ENCODE assay signal across 12 mouse cellular contexts in genomic region chr3:157208966-157209365, GRCm38 (mm10).
DNase-seq lines count a peak whose midpoint lies in the region; ATAC-seq and TF ChIP-seq lines count a peak whose summit lies in the region.
"Had no signal": no experiment of that assay in that cellular context is flagged by ENCODE, and none has a peak within 500 bp of the region (broad histone marks: within the 10 kb centered on the region; RNA-seq: fewer than 3 reads in every experiment).

No protein-coding gene starts in this region.

- no peaks in the 10 kb centered on the region for H3K9me3 ChIP-seq in neural tube, embryonic 12.5 days
- no peaks in the 10 kb centered on the region for H3K9me3 ChIP-seq in forebrain, postnatal 0 days (ENCODE audit: low read length)
- H3K9me3 ChIP-seq: midbrain, embryonic 12.5 days had no signal

- WGBS in neural tube, embryonic 12.5 days, result 15% methylated on average over 1 of the region's 1 CpGs
- 17% methylated on average over 1 of the region's 1 CpGs for WGBS in forebrain, postnatal 0 days

- no peaks in the 10 kb centered on the region; the same call in 1 of the 2 replicates for H3K27me3 ChIP-seq in neural tube, embryonic 12.5 days (replicated peaks)
- no peaks in the 10 kb centered on the region for H3K27me3 ChIP-seq in forebrain, postnatal 0 days (ENCODE audit: insufficient read depth, low read length)
- H3K27me3 ChIP-seq: midbrain, embryonic 12.5 days had no signal

- peak; percentile 32 to 40 for DNase-seq in heart, adult 9 months (ENCODE audit: low spot score in 2 of 2)
- DNase-seq in heart, postnatal 4 days, result no peak
- DNase-seq in neural tube, embryonic 10.5 days (ENCODE audit: extremely low spot score, low spot score), result no peak
- peak; percentile 35 for DNase-seq in forebrain, postnatal 0 days
- no peak for DNase-seq in thymus, postnatal 10 days (ENCODE audit: low spot score in 2 of 2)
- DNase-seq in adipocyte (ENCODE audit: low spot score), result no peak
- DNase-seq: thymus, postnatal 14 days had no signal

- H3K9ac ChIP-seq in neural tube, embryonic 12.5 days, result no peak overlapping the region
- H3K9ac ChIP-seq in forebrain, postnatal 0 days, result no peak overlapping the region
- H3K9ac ChIP-seq: liver, embryonic 14.5 days; midbrain, embryonic 12.5 days had no signal

- ATAC-seq in neural tube, embryonic 12.5 days (ENCODE audit: low FRiP score, low read depth), result 0 out of 2 replicates have a peak, but pooled peaks have one; percentile 5
- ATAC-seq in forebrain, postnatal 0 days, result peak; percentile 91

- no peak overlapping the region for H3K4me3 ChIP-seq in neural tube, embryonic 12.5 days
- no peak overlapping the region for H3K4me3 ChIP-seq in forebrain, postnatal 0 days (ENCODE audit: low read depth, low read length)
- H3K4me3 ChIP-seq: erythroblast, embryonic 14.5 days; midbrain, embryonic 12.5 days had no signal

- H3K36me3 ChIP-seq in neural tube, embryonic 12.5 days, result no peaks in the 10 kb centered on the region
- H3K36me3 ChIP-seq in forebrain, postnatal 0 days (ENCODE audit: insufficient read depth), result no peaks in the 10 kb centered on the region
- H3K36me3 ChIP-seq: G1E; midbrain, embryonic 12.5 days had no signal

- no peak overlapping the region for H3K27ac ChIP-seq in neural tube, embryonic 12.5 days
- H3K27ac ChIP-seq in forebrain, postnatal 0 days (ENCODE audit: low read depth, low read length), result no peak overlapping the region
- H3K27ac ChIP-seq: liver, embryonic 14.5 days; midbrain, embryonic 12.5 days had no signal

- H3K4me1 ChIP-seq in neural tube, embryonic 12.5 days, result no peaks in the 10 kb centered on the region
- H3K4me1 ChIP-seq in forebrain, postnatal 0 days (ENCODE audit: insufficient read depth), result no peaks in the 10 kb centered on the region
- H3K4me1 ChIP-seq: midbrain, embryonic 12.5 days had no signal

- no peak overlapping the region for H3K4me2 ChIP-seq in neural tube, embryonic 12.5 days (replicated peaks)
- H3K4me2 ChIP-seq in forebrain, postnatal 0 days (ENCODE audit: low read depth), result no peak overlapping the region
- H3K4me2 ChIP-seq: midbrain, embryonic 12.5 days had no signal

- no peak for TF ChIP-seq CTCF in forebrain, postnatal 0 days (IDR thresholded peaks at IDR 0.05; ENCODE audit: low read depth)

Comparison
In these comparisons a context has a peak if more than half of its experiments do, and no peak if none do; other contexts are left out.
1. DNase-seq: peak in heart, adult 9 months (2 of 2) and forebrain, postnatal 0 days (single experiment); none in heart, postnatal 4 days (single experiment), neural tube, embryonic 10.5 days (single experiment), thymus, postnatal 10 days (0 of 2) and adipocyte (single experiment).